Mouse (Mus musculus) monocyte, adult 5-6 weeks (primary cell): ENCODE measurements around the gene 1600002K03Rik. TPM values are rescaled to one million over a fixed set of nuclear protein-coding genes. Genes with fewer than 3 reads are reported as not detected.

Experiments
- ATAC-seq: fragments of 153-309, 156-312 bp; replicated peaks from 2 replicates; pipeline ENCODE4 v1.8.0; 2017; ENCODE audit warnings: mild to moderate bottlenecking; ENCODE audit not compliant: low TSS enrichment, insufficient number of reproducible peaks, severe bottlenecking, poor library complexity, low FRiP score
- total RNA-seq: library from RNA; stranded (forward); fragments of 200-1000, 200-491, 200-594 nt; gene quantifications from 3 replicates; pipeline ENCODE4 v1.2.3, GENCODE M21; 2017

1600002K03Rik gene
- total RNA-seq, 1 experiment from 2014 or later, result 29.1 TPM

DNA sequence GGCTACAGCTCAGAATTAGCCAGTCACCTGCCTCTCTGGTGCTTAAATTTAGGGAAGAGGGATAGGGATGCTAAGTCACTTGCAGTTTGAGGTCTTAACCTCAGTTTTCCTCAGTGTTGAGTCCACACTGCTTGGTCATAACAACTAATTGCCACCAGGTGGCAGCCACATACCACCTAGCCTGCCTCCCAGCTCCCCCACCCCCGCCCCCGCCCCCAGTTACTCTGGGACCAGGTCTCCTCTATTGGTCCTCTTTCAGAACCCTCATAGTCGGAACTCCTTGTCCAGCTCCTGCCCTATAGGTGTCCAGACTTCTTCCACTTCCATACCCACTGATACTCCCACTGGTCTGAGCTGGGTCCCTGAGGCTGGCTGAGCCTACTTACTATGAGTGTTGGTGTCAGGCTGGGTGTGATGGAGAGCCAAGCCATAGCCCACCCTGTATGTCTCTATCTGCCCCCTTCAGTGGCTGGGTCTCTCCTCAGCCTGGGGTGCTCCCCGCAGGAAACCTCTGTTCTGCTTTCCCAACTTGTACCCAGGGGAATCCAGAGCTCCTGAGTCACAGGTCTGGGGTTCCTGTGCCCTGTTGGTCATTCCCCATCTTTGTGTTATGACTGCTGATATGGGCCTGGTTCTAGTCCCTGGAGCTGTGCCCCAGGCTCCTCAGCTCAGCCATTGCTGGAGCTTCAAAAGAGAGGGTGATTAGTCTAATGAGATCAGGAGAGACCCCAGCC lies 3.0 kb downstream of the 1600002K03Rik start:
- ATAC-seq, result no peak

DNA sequence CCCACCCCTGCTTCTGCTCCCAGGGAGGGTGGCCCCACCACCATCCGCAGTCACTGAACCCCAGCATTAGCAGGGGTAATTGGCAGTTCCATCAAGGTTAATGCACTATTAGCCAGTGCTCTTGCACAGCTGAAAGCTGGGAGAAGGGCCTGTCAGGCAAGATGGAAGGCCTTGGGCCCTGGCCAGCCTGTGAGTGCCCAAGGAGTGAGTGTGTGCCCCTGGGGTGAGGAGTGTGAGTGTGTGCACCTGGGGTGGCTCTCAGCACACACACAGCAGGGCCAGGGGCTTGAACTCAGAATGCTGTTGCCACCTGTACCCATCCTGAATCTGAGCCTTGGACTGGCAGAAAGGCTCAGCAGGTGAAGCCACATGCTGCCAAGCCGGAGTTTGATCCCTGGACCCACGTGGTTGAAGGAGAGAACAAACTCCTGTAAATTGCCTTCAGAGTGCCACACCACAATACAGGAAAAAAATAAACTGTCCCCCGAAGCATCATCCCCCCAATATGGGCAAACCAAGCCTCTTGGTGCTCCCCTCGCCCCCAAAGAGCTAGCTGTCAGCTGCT lies 3.6 kb downstream of the 1600002K03Rik start:
- no peak for ATAC-seq

- no peak for ATAC-seq
Measured at GRCm38 (mm10) chr10:80177441-80178279, 4.9 kb downstream of the 1600002K03Rik start.

- ATAC-seq, result no peak
Measured at GRCm38 (mm10) chr10:80179068-80180051, 6.6 kb downstream of the 1600002K03Rik start, which contains the start of gene Efna2. TSS of gene Efna2 (plus strand) at chr10:80179482.

DNA sequence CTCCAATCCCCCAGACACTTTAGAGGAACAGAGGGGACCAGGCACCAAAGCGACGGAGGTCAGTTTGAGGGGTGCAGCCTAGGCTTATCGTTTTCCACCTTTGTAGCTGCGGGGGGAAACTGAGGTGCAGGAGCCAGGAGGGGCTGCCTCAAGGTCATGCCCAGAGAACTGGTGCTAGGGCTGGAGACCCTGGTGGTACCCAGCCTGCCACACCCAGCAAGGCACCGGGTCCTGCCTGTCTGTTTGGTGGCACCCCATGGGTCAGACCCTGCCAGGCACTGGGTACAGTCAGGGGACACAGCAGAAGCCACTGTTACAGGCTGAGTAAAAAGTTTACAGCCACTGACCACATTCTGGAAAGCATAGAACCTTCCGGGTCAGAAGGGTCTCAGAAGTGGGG lies 7.5 kb downstream of the 1600002K03Rik start:
- ATAC-seq, result no peak

DNA sequence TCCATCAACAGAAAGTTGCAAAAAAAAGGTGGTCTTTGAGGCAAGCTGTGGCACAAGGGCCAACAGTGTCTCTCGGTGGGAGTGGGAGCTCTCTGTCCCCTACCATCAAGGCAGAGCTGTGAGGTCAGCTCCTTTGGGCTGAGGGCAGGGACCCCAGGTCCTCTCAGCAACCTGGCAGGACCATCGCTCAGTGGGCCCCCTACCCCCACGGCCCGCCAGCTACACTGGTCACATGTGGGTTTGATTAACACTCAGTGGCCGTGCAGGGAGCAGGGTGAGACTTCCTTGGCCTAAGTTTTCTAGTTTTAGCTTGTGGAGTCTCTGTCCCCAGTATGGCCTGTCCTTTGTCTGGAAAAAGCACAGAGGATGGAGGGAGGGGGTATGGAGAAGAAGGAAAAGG lies 8.1 kb downstream of the 1600002K03Rik start:
- ATAC-seq, result no peak

DNA sequence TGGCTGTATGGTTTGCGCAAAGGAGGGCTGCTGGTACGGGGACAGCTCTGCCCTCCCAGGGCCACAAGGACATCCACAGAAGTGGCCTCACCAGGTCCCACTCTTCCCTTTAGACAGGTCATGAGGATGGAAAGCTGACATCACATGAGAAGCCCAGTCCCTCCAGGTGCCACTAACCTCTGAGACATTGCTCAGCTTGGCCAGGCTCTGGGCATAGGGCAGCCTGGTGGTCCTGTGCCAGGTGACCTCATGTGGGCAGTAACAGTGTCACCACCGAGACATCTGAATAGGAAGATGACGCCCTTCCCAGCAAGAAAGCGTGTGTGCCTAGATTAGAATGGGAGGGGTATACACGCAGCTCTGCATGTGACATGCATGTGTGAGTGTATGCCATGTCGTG lies 9.8 kb downstream of the 1600002K03Rik start:
- no peak for ATAC-seq

DNA sequence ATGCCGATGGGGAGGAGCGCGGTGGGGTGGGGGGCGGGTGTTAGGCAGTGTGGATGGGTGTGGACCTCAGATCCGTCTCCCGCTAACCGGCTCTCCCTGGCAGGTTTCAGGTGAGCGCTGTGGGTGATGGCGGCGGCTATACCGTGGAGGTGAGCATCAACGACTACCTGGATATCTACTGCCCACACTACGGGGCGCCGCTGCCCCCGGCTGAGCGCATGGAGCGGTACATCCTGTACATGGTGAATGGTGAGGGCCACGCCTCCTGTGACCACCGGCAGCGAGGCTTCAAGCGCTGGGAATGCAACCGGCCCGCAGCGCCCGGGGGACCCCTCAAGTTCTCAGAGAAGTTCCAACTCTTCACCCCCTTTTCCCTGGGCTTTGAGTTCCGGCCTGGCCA lies 13.9 kb downstream of the 1600002K03Rik start:
- ATAC-seq, result no peak

DNA sequence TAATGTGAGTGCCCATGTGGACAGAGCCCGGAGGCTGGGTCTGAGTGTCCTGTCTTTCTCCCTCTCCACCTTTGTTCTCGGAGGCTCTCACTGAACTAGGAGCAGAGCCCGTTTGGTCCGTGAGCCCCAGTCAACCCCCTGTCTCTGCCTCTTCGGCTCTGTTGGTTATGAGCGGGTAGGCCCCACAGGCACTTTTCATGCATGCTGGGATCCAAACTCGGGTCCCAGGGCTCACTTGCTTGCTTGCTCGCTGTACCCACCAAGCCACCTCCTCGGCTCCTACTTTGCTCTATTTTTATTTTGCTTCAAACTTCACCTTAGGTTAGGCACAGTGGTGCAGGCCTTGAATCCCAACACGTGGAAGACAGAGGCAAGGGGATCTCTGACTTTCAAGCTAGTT lies 15.0 kb downstream of the 1600002K03Rik start:
- ATAC-seq, result no peak

DNA sequence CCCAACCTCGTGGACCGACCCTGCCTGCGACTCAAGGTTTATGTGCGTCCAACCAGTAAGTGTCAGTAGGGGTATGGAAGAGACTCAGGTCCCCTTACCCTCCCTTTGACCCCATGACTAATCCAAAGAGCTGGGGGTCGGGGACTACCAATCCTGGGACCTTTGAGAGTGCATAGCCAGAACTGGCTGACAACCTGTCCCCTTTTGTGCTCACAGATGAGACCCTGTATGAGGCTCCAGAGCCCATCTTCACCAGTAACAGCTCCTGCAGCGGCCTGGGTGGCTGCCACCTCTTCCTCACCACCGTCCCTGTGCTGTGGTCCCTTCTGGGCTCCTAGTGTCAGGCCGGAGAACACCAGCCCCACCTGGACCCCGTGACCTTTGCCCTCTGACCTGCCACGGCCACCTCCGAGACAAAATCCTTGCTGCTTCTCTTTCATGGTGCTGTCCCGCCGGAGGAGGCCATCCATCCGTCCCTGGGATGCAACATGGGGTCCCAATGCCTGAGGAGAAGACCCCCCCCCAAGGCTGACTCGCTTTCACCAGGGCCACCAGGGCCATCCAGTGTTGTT lies 15.8 kb downstream of the 1600002K03Rik start:
- ATAC-seq, result no peak

DNA sequence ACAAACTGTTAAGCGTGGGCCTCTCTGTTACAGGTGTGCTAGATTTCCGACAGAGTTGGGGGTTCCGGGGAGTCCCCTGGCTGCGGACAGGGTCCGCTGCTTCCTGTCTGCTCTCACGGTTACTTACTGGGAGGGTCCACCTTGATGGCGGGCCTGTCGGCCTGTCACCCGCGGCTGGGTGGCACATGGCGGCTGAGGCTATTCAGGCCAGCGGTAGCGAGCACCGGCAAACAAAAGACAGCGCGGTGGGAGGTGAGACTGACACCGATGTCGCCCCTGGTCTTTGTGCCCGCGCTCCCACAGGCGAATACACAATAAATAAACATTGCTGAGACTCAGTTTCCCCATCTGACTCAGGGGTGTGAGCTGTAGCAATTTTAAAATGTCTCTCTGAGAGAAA lies 17.3 kb downstream of the 1600002K03Rik start:
- no peak for ATAC-seq

GRCm38 (mm10) chr10:80190491-80191051 lies 17.8 kb downstream of the 1600002K03Rik start:
- ATAC-seq, result no peak

DNA sequence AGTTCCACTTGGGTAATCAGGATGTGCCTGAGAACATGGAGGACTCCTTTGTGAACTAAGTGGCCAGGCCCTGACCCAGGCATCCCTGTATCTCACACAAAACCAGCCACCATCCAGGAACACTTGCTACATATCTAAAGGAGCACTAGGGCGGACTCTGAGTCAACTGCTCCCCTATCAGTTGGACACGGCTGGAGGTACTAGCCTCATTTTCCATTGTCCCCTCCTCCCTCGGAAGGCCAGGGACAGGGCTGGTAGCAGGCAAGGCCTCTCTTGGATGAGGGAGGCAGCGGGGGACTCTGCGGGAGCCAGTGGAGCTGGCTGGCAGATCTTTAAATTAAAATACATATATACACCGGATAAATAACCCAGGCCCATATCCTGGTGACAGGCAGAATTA lies 21.2 kb downstream of the 1600002K03Rik start:
- no peak for ATAC-seq

GRCm38 (mm10) chr10:80194441-80194840 lies 21.7 kb downstream of the 1600002K03Rik start:
- no peak for ATAC-seq

DNA sequence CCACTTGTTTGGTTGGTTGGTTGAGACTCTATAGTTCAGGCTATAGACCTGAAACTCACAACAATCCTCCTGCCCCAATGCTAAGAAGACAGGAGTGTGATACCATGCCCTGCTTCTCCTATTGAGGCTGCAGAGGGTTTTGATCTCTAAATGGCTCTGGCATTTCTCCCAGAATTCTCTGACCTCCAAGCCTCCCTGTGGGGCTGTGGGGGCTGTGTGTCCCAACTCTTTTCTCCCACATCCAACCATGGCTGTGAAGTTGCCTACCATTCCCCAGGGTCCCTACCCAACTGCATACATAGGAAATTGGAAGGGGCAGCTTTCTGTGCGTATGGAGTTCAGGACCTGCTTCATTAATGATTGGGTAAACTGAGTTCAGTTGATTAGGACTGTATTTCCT lies 23.4 kb downstream of the 1600002K03Rik start:
- no peak for ATAC-seq

- no peak for ATAC-seq
Measured at GRCm38 (mm10) chr10:80196778-80197581, 24.2 kb downstream of the 1600002K03Rik start.

DNA sequence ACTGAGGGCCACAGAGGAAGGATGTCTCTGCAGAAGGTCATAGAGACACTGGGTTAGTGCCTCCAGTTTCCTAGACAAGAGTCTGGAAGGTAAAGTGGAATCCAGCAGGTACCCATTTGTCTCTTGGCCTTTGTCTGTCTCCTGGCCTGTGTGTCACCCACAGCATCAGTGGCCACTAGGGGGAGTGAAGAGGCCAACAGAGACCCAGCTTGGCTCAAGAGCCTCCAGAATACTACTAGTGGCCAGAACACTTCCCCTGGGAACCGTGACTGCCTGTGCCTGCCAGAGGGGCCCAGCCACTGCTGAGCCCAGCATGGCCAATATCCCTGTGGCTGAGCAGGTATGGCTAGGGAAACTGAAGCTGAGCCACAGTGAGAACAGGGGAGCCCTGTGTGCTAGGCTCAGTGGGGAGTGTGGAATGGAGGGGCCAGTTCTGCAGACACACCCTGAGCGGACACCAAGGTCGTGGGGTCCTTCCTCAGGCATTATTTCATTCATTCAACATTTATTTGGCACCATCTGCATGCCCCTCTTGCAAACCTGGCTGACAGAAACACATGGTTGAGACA lies 26.8 kb downstream of the 1600002K03Rik start:
- ATAC-seq, result peak; percentile 95
